Mouse (Mus musculus) bone marrow macrophage, adult 2 months (primary cell): Measurements from ENCODE around the gene 9930104L06Rik.

ENCODE experiments used
- CTCF ChIP-seq: IDR thresholded peaks from 2 replicates; pipeline ENCODE4 v1.5.1; 2012; ENCODE audit warnings: low read depth, mild to moderate bottlenecking, low read length, moderate library complexity
- POLR2A ChIP-seq: IDR thresholded peaks from 2 replicates; pipeline ENCODE4 v1.6.1; 2012; ENCODE audit warnings: mild to moderate bottlenecking, low read depth, low read length, borderline replicate concordance

DNA sequence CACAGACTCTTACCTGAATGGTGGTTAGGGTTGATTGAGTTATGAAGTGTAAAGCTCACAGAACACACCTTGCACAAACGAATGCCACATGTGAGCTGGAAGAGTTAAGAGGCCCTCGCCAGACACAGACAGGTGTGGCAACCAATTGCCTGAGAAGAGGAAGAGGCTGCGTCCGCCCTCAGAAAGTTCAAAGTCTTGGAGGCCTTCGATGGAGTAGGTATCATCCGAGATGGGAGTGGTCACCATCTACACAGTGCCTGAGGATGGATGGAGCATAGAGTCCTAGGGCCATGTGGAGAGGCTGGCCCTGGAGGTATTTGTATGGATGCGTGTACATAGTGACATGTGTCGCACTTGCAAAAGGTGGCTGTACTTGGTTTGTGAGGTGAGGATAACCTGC lies 34.2 kb downstream of the 9930104L06Rik start:
- TF ChIP-seq CTCF (no peak), POLR2A (no peak)
